Mouse (Mus musculus) gastrocnemius, postnatal 25 days (tissue): Measurements from ENCODE around the gene Serpina1b. TPM values are rescaled to one million over a fixed set of nuclear protein-coding genes. Genes with fewer than 3 reads are reported as not detected.
A peak's percentile ranks its signal among the peaks of the same experiment; 100 is the strongest.
"Not testable (repeated sequence)": the region's sequence is repeated elsewhere in the genome, so short reads cannot be mapped to it uniquely, and the experiment has no call there.

Experiments used
- DNase-seq: peaks from one replicate; pipeline ENCODE4 v3.0.0; 2022
- long read RNA-seq, 2 experiments: library from polyadenylated mRNA; stranded (forward); transcript quantifications; one replicate each; pipeline ENCODE4 v2.0.0; 2021
- total RNA-seq, 2 experiments: library from RNA; stranded (reverse); gene quantifications; 1 replicate in 1 of 2; 2 replicates in 1 of 2; pipeline ENCODE4 v1.2.3; 2021

Serpina1b gene
- total RNA-seq = not detected
- long read RNA-seq, experiment 1, partial matches to known transcripts = 0 of 1 reads
- long read RNA-seq, experiment 1, other reads (novel, unspliced or antisense) = 0 of 1 reads
- long read RNA-seq, experiment 2 = 0 reads

DNA sequence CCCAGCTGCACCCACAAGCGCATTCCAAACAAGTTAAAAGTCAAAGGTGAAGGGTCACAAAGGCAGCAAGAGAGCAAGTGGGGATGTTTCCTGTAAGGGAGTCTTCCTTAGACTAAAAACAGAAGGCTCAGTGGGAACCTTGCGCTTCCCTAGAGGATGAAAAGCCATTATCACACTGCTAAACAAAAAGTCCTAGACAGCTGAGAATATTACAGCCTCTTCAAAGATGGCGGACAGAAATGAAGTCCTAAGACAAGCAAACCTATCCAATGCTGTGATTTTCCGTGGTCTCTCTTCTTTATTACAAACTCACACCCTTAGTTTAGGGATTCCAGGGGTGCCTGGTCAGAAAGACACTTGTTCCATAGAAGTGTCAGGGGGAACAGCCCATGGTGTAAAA lies at the start of gene Serpina1b:
Serpina1b (minus strand) TSS at position 101 of the 400 bp plus-strand sequence.
- DNase-seq = not testable (repeated sequence)

DNA sequence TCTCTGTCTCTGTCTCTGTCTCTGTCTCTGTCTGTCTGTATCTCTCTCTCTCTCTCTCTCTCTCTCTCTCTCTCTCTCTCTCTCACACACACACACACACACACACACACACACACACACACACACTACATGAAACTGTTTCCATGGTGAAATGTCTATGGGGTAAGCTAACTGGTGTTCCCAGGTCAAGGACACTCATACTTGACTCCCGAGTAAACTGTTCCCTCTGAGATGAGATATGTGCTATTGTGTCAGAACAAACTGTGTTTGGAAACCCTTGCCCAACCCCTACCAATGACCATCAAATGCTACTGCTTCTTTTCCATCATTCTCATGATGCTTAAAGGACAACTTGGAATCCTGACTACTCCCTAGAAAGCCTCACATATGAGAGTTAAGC lies 36.7 kb upstream of the Serpina1b start:
- DNase-seq = not testable (repeated sequence)

DNA sequence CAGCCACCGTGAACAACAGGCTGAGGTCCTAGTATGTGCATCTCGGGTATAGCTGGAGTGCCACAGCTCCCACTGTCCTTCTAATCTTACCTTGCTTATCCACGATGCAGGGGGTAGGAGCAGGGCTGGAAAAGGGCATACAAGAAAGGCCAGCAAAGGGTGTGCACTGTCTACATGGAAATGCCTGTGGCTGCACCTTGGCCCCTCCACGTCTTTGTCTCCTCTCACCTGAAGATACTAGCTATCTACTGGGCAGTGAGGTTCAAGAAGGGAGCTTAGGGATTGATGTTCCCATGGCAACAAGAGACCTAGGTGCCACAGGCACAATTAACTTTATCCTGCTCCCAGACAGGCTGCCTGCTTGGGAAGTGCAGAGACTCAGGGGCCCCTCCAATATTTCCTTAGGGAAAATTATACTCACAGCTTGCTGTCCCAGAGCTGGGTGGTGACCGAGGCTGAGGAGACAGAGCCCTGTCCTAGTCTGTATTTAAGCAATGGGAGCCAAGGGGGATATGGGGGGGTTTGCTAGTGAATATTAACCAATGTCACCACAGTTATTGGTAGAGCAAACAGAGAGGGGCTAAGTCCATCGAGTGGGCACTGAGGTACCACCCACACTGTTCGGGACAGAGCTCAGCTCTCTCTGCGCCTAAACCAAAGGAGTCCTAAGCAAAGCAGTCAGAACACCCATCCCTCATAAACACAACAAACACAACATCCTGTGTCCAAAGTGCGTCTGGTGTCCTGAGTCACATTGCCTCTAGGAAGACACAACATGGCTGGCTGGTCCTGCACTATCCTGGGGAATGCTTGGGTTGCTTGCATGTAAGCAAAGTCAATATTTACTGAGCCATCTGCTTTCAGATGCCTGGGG lies 33.2 kb upstream of the Serpina1b start, which contains the start of gene Serpina1a:
Serpina1a (minus strand) TSS at position 462 of the 874 bp plus-strand sequence.
- not testable (repeated sequence) for DNase-seq

DNA sequence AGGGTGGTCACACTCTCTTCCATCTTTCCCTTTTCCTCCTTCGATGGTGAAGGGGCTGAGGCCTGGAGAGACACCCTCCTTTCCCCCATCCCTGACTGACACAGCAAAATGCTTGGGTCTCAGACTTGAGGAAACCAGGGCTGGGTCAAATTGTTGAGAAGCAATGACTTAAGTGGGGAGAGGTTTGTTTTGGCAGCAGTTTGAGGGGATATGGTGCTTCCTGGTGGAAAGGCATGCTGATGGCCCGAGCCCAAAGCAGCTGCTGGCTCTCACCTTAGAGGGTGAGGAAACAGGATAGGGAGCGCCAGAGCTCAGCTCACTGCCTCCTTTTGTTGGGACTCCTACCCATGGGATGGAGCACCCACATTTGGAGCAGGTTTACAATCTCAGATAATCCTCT lies 30.8 kb upstream of the Serpina1b start:
- DNase-seq = no peak

DNA sequence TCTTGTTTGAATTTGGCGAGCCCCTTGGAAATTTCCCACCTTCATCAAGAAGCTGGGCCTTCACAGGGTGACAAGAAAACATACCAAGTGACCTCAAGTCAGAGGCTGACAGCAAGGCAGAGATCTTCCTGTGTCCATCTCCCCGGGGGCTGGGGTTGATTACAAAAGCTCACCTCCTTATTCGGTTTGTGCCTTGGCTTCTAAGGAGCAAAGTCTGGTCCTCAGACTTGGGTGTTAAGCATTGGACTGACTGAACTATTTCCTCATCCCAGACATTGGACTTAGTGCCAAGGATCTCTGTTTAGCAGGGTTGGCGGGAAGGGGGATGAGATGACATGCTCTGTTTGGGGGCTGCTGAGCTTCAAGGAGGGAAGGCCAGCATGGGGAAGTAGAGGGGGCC lies 30.4 kb upstream of the Serpina1b start:
- DNase-seq = not testable (repeated sequence)

DNA sequence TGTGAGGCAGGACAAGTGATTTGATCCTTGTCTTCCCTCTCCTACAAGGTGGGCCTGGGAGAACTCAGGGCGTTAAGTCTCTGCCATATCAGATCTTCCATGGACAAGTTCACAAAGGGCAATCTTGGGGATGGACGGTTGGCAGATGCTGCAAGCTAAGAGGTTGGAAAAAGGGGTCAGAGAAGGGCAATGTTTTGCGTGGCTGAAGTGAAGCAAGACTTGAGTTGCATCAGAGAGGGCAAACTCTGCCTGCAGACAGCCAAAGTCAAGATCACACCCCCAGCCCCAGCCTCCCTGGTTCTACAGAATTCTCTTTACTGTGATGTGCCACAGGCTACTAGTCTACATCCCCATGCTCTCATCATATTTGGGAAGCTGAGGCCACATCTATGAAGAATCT lies 29.4 kb upstream of the Serpina1b start:
- DNase-seq = not testable (repeated sequence)

DNA sequence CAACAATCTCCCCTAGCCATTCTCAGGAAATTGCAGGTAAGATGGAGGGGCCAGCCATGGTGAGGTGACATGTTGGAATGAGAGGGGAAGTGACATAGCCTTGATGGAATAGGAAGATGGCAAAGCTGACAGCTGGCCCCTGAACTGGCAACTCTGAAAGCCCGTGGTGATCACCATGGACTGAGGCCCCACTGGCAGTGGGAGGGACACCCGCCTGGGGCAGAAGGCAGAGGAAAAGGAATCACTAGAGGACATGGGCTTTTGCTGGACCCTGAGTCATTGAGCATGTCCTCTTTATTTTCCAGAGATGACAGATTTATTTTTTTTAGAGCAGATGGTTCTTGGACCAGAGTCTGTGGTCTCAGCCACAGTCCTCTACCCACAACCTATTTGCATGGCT lies 22.9 kb upstream of the Serpina1b start:
- not testable (repeated sequence) for DNase-seq

DNA sequence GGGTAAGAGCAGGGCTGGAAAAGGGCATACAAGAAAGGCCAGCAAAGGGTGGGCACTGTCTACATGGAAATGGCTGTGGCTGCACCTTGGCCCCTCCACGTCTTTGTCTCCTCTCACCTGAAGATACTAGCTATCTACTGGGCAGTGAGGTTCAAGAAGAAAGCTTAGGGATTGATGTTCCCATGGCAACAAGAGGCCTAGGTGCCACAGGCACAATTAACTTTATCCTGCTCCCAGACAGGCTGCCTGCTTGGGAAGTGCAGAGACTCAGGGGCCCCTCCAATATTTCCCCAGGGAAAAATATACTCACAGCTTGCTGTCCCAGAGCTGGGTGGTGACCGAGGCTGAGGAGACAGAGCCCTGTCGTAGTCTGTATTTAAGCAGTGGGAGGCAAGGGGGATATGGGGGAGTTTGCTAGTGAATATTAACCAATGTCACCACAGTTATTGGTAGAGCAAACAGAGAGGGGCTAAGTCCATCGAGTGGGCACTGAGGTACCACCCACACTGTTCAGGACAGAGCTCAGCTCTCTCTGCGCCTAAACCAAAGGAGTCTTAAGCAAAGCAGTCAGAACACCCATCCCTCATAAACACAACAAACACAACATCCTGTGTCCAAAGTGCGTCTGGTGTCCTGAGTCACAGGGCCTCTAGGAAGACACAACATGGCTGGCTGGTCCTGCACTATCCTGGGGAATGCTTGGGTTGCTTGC lies 2.4 kb downstream of the Serpina1b start:
- not testable (repeated sequence) for DNase-seq

DNA sequence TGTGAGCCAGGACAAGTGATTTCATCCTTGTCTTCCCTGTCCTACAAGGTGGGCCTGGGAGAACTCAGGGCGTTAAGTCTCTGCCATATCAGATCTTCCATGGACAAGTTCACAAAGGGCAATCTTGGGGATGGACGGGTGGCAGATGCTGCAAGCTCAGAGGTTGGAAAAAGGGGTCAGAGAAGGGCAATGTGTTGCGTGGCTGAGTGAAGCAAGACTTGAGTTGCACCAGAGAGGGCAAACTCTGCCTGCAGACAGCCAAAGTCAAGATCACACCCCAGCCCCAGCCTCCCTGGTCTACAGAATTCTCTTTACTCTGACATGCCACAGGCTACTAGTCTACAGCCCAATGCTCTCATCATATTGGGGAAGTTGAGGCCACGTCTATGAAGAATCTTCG lies 6.3 kb downstream of the Serpina1b start:
- not testable (repeated sequence) for DNase-seq

DNA sequence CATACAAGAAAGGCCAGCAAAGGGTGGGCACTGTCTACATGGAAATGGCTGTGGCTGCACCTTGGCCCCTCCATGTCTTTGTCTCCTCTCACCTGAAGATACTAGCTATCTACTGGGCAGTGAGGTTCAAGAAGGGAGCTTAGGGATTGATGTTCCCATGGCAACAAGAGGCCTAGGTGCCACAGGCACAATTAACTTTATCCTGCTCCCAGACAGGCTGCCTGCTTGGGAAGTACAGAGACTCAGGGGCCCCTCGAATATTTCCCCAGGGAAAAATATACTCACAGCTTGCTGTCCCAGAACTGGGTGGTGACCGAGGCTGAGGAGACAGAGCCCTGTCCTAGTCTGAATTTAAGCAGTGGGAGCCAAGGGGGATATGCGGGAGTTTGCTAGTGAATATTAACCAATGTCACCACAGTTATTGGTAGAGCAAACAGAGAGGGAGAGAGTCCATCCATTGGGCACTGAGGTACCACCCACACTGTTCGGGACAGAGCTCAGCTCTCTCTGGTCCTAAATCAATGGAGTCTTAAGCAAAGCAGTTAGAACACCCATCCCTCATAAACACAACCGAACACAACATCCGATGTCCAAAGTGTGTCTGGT lies 56.8 kb downstream of the Serpina1b start, which contains the start of gene Serpina1d:
Serpina1d (minus strand) TSS at position 347 of the 606 bp plus-strand sequence.
- DNase-seq = not testable (repeated sequence)

DNA sequence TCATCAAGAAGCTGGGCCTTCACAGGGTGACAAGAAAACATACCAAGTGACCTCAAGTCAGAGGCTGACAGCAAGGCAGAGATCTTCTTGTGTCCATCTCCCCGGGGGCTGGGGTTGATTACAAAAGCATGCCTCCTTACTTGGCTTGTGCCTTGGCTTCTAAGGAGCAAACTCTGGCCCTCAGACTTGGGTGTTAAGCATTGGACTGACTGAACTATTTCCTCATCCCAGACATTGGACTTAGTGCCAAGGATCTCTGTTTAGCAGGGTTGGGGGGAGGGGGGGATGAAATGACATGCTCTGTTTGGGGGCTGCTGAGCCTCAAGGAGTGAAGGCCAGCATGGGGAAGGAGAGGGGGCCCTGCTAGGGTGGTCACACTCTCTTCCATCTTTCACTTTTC lies 59.6 kb downstream of the Serpina1b start:
- not testable (repeated sequence) for DNase-seq

DNA sequence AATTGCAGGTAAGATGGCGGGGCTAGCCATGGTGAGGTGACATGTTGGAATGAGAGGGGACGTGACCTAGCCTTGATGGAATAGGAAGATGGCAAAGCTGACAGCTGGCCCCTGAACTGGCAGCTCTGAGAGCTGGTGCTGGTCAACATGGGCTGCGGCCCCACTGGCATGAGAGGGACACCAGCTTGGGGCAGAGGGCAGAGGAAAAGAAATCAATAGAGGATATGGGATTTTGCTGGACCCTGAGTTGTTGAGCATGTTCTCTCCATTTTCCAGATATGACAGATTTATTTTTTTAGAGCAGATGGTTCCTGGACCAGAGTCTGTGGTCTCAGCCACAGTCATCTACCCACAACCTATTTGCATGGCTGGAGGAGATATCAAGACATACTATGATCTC lies 67.1 kb downstream of the Serpina1b start:
- DNase-seq = not testable (repeated sequence)

DNA sequence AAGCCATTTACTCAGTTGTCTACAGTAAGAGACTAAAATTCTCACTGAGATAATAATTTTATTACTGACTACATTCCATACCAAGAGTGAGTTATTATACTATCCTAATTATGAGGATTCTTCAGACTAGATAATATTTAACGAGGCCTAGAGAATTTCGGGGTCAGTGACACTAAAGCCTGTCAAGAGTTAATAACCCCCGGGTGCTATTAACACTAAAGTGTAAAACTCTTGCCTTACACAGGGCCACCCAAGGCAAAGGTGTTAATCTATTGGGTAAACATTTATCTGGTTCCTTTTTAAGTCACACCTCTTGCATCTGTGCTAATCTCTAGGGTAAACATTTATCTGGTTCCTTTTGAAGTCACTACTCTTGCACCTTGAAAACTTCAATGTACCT lies 69.9 kb downstream of the Serpina1b start:
- DNase-seq = not testable (repeated sequence)

DNA sequence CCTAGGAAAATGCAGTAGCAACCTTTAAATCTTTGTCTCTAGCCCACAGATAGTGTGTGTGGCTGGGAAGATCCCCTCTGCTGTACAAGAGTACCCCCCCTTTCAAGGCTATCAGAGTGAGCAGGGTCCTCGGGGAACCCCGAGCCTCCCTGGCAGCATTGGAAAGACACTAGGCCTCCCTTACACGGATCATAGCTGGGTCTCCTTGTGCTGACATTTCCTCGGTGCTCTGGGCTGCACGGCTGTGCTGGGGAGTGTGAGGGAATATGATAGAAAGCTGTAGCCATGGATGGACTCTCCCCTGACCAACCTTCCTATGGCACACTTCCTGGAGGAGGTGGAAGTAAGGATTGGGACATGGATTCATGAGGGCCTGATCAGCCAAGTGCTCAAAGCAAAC lies 84.2 kb downstream of the Serpina1b start:
- DNase-seq = not testable (repeated sequence)

DNA sequence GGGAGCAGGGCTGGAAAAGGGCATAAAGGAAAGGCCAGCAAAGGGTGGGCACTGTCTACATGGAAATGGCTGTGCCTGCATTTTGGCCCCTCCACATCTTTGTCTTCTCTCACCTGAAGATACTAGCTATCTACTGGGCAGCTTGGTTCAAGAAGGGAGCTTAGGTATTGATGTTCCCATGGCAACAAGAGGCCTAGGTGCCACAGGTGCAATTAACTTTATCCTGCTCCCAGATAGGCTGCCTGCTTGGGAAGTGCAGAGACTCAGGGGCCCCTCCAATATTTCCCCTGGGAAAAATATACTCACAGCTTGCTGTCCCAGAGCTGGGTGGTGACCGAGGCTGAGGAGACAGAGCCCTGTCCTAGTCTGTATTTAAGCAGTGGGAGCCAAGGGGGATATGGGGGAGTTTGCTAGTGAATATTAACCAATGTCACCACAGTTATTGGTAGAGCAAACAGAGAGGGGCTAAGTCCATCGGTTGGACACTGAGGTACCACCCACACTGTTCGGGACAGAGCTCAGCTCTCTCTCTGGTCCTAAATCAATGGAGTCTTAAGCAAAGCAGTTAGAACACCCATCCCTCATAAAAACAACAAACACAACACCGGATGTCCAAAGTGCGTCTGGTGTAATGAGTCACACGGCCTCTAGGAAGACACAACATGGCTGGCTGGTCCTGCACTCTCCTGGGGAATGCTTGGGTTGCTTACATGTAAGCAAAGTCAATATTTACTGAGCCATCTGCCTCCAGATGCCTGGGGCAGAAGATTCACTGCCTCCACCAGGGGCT lies 92.2 kb downstream of the Serpina1b start:
- DNase-seq = not testable (repeated sequence)

DNA sequence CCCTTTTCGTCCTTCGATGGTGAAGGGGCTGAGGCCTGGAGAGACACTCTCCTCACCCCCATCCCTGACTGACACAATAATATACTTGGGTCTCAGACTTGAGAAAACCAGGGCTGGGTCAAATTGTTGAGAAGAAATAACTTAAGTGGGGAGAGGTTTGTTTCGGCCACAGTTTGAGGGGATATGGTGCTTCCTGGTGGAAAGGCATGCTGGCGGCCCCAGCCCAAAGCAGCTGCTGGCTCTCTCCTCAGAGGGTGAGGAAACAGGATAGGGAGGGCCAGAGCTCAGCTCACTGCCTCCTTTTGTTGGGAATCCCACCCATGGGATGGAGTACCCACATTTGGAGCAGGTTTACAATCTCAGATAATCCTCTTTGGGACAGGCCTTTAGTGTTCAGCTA lies 94.6 kb downstream of the Serpina1b start:
- not testable (repeated sequence) for DNase-seq

DNA sequence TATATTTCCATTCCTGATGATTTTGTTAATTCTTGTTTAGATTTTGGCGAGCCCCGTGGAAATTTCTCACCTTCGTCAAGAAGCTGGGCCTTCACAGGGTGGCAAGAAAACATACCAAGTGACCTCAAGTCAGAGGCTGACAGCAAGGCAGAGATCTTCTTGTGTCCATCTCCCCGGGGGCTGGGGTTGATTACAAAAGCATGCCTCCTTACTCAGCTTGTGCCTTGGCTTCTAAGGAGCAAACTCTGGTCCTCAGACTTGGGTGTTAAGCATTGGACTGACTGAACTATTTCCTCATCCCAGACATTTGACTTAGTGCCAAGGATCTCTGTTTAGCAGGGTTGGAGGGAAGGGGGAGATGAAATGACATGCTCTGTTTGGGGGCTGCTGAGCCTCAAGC lies 95.1 kb downstream of the Serpina1b start:
- not testable (repeated sequence) for DNase-seq

DNA sequence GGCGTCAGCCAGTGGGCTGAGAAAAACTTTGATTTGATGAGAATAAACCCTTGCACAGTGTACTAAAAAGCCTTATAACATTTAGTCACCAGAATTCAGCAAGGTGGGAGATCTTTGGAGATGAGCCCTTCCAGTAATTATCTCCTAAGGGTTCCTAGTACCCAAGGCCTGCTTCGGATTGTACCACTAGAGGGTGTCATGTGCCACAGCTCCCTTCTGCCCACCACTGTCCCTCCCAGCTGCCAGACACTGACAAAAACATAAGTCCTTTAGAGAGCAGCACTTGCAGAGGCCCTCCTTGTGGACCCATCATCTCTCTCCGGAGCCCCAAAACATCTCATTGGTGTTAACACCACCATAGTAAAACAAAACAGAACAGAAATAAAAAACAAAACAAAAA lies 118.6 kb downstream of the Serpina1b start:
- DNase-seq = no peak

DNA sequence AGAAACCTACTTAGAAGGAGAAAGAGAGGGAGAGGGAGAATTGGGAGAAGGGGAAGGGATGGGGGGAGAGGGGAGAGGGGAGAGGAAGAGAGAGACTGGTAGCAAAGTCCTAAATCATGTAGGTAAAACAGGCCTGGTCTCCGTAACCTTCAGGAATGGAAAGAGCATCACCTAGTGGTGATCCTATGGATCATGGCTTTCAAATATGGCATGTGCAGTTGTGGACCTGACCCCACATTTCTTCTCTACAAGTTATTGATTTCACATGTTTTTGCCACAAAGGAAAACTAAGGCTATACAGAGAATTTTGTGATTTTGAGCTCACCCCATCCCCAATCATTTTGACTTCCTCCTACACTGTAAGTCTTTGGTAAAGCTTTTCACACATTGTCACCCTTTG lies 119.8 kb downstream of the Serpina1b start:
- no peak for DNase-seq

DNA sequence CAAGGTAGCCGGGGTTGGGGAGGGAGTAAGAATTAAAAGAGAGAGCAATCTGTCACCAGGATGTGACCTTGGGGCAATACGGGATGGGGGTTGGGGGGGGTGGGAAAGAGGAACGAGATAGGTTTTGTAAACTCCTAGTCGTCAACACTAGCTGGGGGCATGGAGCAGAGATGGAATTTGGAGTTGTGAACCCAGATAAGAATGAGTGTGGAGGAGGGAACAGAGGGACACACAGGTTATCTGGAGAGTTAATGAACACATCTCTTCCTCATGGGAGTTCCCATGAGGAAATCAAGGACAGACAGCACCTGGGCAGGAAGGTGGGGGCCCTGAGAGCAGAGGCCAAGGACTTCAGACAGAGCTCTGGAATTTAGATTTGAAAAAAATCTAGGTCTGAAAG lies 124.1 kb downstream of the Serpina1b start:
- no peak for DNase-seq

DNA sequence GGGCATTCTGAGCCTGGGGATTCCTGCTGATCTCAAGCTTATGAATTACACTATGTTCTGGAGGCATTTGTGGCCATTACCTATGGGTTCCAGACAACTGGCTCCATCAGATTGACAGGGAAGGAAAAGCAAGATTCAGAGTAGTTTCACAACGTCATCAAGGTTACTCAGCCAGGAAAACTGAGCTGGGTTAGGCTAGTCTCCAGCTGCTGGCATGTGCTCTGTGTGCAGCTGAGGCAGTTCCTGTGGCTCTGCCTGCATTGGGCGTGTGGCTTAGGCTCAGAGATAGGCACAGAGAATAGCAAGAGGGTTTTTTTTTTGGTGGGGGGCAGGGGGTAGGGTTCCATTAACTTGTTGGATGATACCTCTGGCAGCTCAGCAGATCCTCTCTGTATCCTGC lies 124.6 kb downstream of the Serpina1b start:
- DNase-seq = peak; percentile 14
